Mouse (Mus musculus) CH12.LX (cell line): ENCODE results near the gene Upk3a. TPM values are rescaled to one million over a fixed set of nuclear protein-coding genes. Genes with fewer than 3 reads are reported as not detected.

Experiments
- DNase-seq: peaks from one replicate; pipeline ENCODE4 v3.0.0-alpha.2; 2013; ENCODE audit errors: extremely low read depth
- H3K27ac ChIP-seq: 2 replicates; pipeline ENCODE4 v1.5.1; 2012; ENCODE audit warnings: low read depth, mild to moderate bottlenecking, control low read depth, moderate library complexity; ENCODE audit not compliant: insufficient read depth
- H3K27me3 ChIP-seq: replicated peaks from 2 replicates; pipeline ENCODE3; 2012; ENCODE audit warnings: inconsistent platforms
- H3K36me3 ChIP-seq, 2 experiments: replicated peaks in 1 of 2; 2 replicates each; pipeline versions ENCODE3 to v1.6.1; 2012; ENCODE audit warnings: inconsistent platforms in 1 of 2, low read length in 1 of 2, mild to moderate bottlenecking in 1 of 2, mixed read lengths in 1 of 2, moderate library complexity in 1 of 2; ENCODE audit not compliant: control insufficient read depth in 1 of 2, insufficient read depth in 1 of 2
- H3K4me1 ChIP-seq, 2 experiments: 2 replicates each; pipeline ENCODE4 v1.6.1; 2012; ENCODE audit warnings: inconsistent platforms in 1 of 2, moderate library complexity in 1 of 2; ENCODE audit not compliant: insufficient read depth in 2 of 2, control insufficient read depth in 1 of 2
- H3K4me2 ChIP-seq: 2 replicates; pipeline ENCODE4 v1.6.1; 2012; ENCODE audit warnings: low read depth, mild to moderate bottlenecking, control low read depth; ENCODE audit not compliant: poor library complexity, insufficient read depth, severe bottlenecking
- H3K4me3 ChIP-seq, 3 experiments: fragments of 150-350 bp in 1 of 3; sonication (generic) in 1 of 3; replicated peaks in 1 of 3; 2 replicates each; pipeline versions ENCODE3 to v1.5.1; 2011 to 2012; ENCODE audit warnings: low read depth in 2 of 3, low read length in 2 of 3, mild to moderate bottlenecking in 2 of 3, moderate library complexity in 2 of 3, control low read depth in 1 of 3, improper control_type of control experiment in 1 of 3, inconsistent platforms in 1 of 3, mixed read lengths in 1 of 3; ENCODE audit not compliant: poor library complexity in 1 of 3
- H3K79me2 ChIP-seq: replicated peaks from 2 replicates; pipeline ENCODE4 v1.6.1; 2012; ENCODE audit warnings: mild to moderate bottlenecking, moderate library complexity; ENCODE audit not compliant: control insufficient read depth, poor library complexity, insufficient read depth, severe bottlenecking; ENCODE audit errors: extremely low read depth
- H3K9ac ChIP-seq: 2 replicates; pipeline ENCODE4 v1.6.1; 2012; ENCODE audit warnings: low read depth, mild to moderate bottlenecking, control low read depth, moderate library complexity; ENCODE audit not compliant: insufficient read depth
- H3K9me3 ChIP-seq: replicated peaks from 2 replicates; pipeline ENCODE3; 2012; ENCODE audit warnings: low read length, inconsistent platforms, mixed read lengths
- E2F4 ChIP-seq: IDR thresholded peaks from 2 replicates; pipeline ENCODE4 v1.6.1; 2011; ENCODE audit warnings: low read depth, low read length, improper control_type of control experiment; ENCODE audit not compliant: insufficient replicate concordance
- ELF1 ChIP-seq: IDR thresholded peaks from 2 replicates; pipeline ENCODE4 v1.6.1; 2014; ENCODE audit warnings: low read depth, mild to moderate bottlenecking, inconsistent platforms, low read length, improper control_type of control experiment
- ETS1 ChIP-seq: conservative IDR thresholded peaks from 2 replicates; pipeline ENCODE4 v1.6.1; 2012; ENCODE audit warnings: low read depth, mild to moderate bottlenecking, inconsistent platforms, low read length, improper control_type of control experiment, moderate library complexity
- GABPA ChIP-seq: IDR thresholded peaks from 2 replicates; pipeline ENCODE4 v1.6.1; 2012; ENCODE audit warnings: low read depth, low read length, improper control_type of control experiment, inconsistent platforms; ENCODE audit not compliant: insufficient replicate concordance
- IRF4 ChIP-seq: IDR thresholded peaks from 2 replicates; pipeline ENCODE4 v1.6.1; 2014; ENCODE audit warnings: low read depth, mild to moderate bottlenecking, inconsistent platforms, low read length, improper control_type of control experiment
- JUN ChIP-seq: IDR thresholded peaks from 2 replicates; pipeline ENCODE4 v1.6.1; 2011; ENCODE audit warnings: low read depth, mild to moderate bottlenecking, low read length, improper control_type of control experiment, moderate library complexity; ENCODE audit not compliant: insufficient read depth
- JUND ChIP-seq: conservative IDR thresholded peaks from 2 replicates; pipeline ENCODE4 v1.6.1; 2011; ENCODE audit warnings: low read depth, low read length, improper control_type of control experiment
- KAT2A ChIP-seq: IDR thresholded peaks from 2 replicates; pipeline ENCODE4 v1.6.1; 2012; ENCODE audit warnings: low read length, improper control_type of control experiment, inconsistent platforms; ENCODE audit not compliant: insufficient replicate concordance
- MAX ChIP-seq: IDR thresholded peaks from 2 replicates; pipeline ENCODE4 v1.6.1; 2011; ENCODE audit warnings: low read length, improper control_type of control experiment
- MAZ ChIP-seq: IDR thresholded peaks from 2 replicates; pipeline ENCODE4 v1.6.1; 2012; ENCODE audit warnings: low read depth, mild to moderate bottlenecking, inconsistent platforms, low read length, improper control_type of control experiment, moderate library complexity
- MYC ChIP-seq: IDR thresholded peaks from 2 replicates; pipeline ENCODE4 v1.6.1; 2011; ENCODE audit warnings: low read depth, mild to moderate bottlenecking, improper control_type of control experiment, low read length
- POLR2A ChIP-seq: IDR thresholded peaks from 2 replicates; pipeline ENCODE4 v1.6.1; 2011; ENCODE audit warnings: low read depth, mild to moderate bottlenecking, improper control_type of control experiment, low read length
- POLR2AphosphoS2 ChIP-seq: IDR thresholded peaks from 2 replicates; pipeline ENCODE4 v1.6.1; 2011; ENCODE audit warnings: low read depth, low read length, improper control_type of control experiment
- RAD21 ChIP-seq: IDR thresholded peaks from 2 replicates; pipeline ENCODE4 v1.6.1; 2011; ENCODE audit warnings: low read depth, mild to moderate bottlenecking, low read length, improper control_type of control experiment, moderate library complexity
- SIN3A ChIP-seq: IDR thresholded peaks from 2 replicates; pipeline ENCODE4 v1.6.1; 2012; ENCODE audit warnings: low read length, improper control_type of control experiment, inconsistent platforms
- TBP ChIP-seq: conservative IDR thresholded peaks from 2 replicates; pipeline ENCODE4 v1.6.1; 2011; ENCODE audit warnings: low read depth, low read length, improper control_type of control experiment
- USF2 ChIP-seq: conservative IDR thresholded peaks from 2 replicates; pipeline ENCODE4 v1.6.1; 2011; ENCODE audit warnings: low read depth, low read length, improper control_type of control experiment
- ZKSCAN1 ChIP-seq: IDR thresholded peaks from 2 replicates; pipeline ENCODE4 v1.6.1; 2012; ENCODE audit warnings: low read depth, inconsistent platforms, low read length, improper control_type of control experiment, borderline replicate concordance
- ZMIZ1 ChIP-seq: IDR thresholded peaks from 2 replicates; pipeline ENCODE4 v1.6.1; 2012; ENCODE audit warnings: low read depth, mild to moderate bottlenecking, inconsistent platforms, low read length, improper control_type of control experiment
- dilution Hi-C: fragments of 300-500 bp; cut with MboI; formaldehyde crosslinking; loops from 2 replicates; pipeline ENCODE4 v1.14.3; 2020; ENCODE audit warnings: low sequenced_read_pairs; ENCODE audit not compliant: extremely low pct_unique_long_range_greater_than_20kb, extremely low pct_ligation_motif_present
- in situ Hi-C: fragments of 300-500 bp; cut with MboI; formaldehyde crosslinking; loops from 3 replicates; pipeline ENCODE4 v1.14.3; 2019; ENCODE audit warnings: low sequenced_read_pairs, low pct_ligation_motif_present, low pct_unique_long_range_greater_than_20kb, mixed read lengths
- polyA plus RNA-seq: library from polyadenylated mRNA; unstranded; fragments of >175 nt; gene quantifications from 2 replicates; pipeline ENCODE4 v1.2.1, GENCODE M21; 2012; ENCODE audit warnings: low read depth; ENCODE audit not compliant: insufficient read length
- total RNA-seq, 2 experiments: library from RNA; depleted of rRNA; stranded (reverse); fragments of 300-350 nt in 1 of 2; fragments of >200 nt in 1 of 2; gene quantifications; 2 replicates each; pipeline ENCODE4 v1.2.3; 2012 to 2014

Upk3a gene
- total and polyA plus RNA-seq, 3 experiments: not detected

DNA sequence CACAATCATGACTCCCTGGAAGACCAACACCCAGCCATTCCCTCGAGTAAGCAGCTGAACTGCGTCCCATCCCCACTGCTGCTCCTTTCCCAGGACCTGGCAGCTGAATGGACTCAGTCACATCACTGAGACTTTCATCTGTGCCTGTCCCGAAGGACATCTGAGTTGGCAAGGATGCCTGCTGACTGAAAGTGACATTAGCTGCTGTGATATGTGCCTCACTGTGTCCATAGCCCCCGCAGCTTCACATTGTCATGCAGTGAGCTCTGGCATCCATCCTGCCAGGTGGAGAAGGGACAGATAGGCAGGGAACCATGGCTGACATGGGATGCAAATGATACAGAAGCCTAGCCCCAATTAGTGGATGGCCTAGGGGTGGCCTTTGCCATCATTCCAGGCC, 38.2 kb downstream of the Upk3a start:
- no peak for DNase-seq
- in situ Hi-C loops: no loop called here
- dilution Hi-C loops: no loop called here
- H3K9me3 ChIP-seq: no peaks in the 10 kb centered on the region
- H3K27ac ChIP-seq: no peak overlapping the region
- no peak overlapping the region for H3K4me2 ChIP-seq
- no peaks in the 10 kb centered on the region for H3K4me1 ChIP-seq
- H3K27me3 ChIP-seq: no peaks in the 10 kb centered on the region
- H3K9ac ChIP-seq: no peak overlapping the region
- TF ChIP-seq JUND: no peak
- TF ChIP-seq ETS1: no peak
- TF ChIP-seq E2F4: no peak
- TF ChIP-seq ELF1: no peak
- no peak for TF ChIP-seq MYC
- no peak for TF ChIP-seq RAD21
- TF ChIP-seq TBP: no peak
- no peak for TF ChIP-seq IRF4
- no peak for TF ChIP-seq KAT2A
- no peak for TF ChIP-seq JUN
- no peak for TF ChIP-seq POLR2A
- no peak for TF ChIP-seq MAX
- no peak for TF ChIP-seq POLR2AphosphoS2
- TF ChIP-seq ZMIZ1: no peak
- TF ChIP-seq SIN3A: no peak
- H3K4me3 ChIP-seq: no peak overlapping the region
- peaks cover 22 to 68% of the 10 kb centered on the region in 2 experiments for H3K36me3 ChIP-seq
- no peaks in the 10 kb centered on the region for H3K79me2 ChIP-seq

DNA sequence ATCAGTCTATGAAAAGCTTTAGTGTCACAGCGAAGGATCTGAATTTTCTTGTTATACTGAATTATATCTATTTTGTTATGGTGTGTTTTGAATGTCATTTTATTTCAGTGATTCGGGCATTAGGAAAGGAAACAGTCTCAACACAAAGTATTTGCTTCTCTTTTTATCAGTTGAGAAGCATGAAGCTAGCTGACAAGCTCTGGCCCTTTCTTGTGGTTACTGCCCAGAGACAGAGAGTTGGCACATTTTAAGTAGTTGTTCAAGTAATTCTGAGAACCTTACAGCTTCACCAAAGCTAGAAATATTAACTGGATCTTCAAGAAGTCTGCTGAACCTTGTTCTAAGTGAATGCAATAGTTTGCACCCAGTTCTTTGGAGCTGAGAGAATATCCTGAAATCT, 46.5 kb downstream of the Upk3a start:
- dilution Hi-C loops: no loop called here

More for the DNA sequence above, 46.5 kb downstream of the Upk3a start:
- no peak for DNase-seq
- peaks cover 11 to 37% of the 10 kb centered on the region in 2 experiments for H3K36me3 ChIP-seq
- no peaks in the 10 kb centered on the region for H3K27me3 ChIP-seq
- H3K4me1 ChIP-seq: no peaks in the 10 kb centered on the region
- H3K4me3 ChIP-seq: no peak overlapping the region
- H3K9ac ChIP-seq: no peak overlapping the region
- H3K79me2 ChIP-seq: no peaks in the 10 kb centered on the region
- no peak for TF ChIP-seq GABPA
- no peak for TF ChIP-seq MAZ
- no peak for TF ChIP-seq ZKSCAN1
- no peak for TF ChIP-seq USF2
- TF ChIP-seq ELF1: no peak
- TF ChIP-seq JUND: no peak
- in situ Hi-C loops: no loop called here
- no peak overlapping the region for H3K27ac ChIP-seq
- no peaks in the 10 kb centered on the region for H3K9me3 ChIP-seq
- H3K4me2 ChIP-seq: no peak overlapping the region
